Mouse (Mus musculus) megakaryocyte, adult 5-6 weeks (primary cell): ENCODE data around the gene Limd1. TPM values are rescaled to one million over a fixed set of nuclear protein-coding genes. Genes with fewer than 3 reads are reported as not detected.

Experiments used
- ATAC-seq: 2 replicates; pipeline ENCODE4 v1.8.0; 2016; ENCODE audit warnings: mild to moderate bottlenecking, inconsistent platforms; ENCODE audit not compliant: poor library complexity, severe bottlenecking
- total RNA-seq, 2 experiments: library from RNA; stranded (forward) in 1 of 2; stranded (reverse) in 1 of 2; fragments of 153-499, 151-499 nt in 1 of 2; fragments of 221-1000, 200-1000 nt in 1 of 2; gene quantifications; 2 replicates each; pipeline versions ENCODE4 v1.2.3 to v1.2.4; 2015 to 2017

The Limd1 gene
- total RNA-seq, 2 experiments from 2014 or later = 48.5 to 50.7 TPM

DNA sequence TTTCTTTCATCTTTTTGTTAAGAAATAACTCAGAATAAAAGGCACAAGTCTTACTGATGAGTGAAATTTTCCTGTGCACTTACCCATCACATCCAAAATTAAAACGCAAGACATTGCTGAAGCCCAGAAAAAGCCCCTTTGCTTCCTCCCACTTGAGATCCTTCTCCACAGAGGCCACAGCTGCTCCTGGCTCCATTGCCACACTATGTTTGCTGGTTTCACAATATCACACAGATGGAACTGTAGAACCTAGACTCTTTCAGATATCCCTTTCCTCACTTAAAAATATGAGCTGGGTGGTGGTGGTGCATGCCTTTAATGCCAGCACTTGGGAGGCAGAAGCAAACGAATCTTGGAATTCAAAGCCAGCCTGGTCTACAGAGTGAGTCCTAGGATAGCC is 34.0 kb downstream of the Limd1 start:
- ATAC-seq = no peak

DNA sequence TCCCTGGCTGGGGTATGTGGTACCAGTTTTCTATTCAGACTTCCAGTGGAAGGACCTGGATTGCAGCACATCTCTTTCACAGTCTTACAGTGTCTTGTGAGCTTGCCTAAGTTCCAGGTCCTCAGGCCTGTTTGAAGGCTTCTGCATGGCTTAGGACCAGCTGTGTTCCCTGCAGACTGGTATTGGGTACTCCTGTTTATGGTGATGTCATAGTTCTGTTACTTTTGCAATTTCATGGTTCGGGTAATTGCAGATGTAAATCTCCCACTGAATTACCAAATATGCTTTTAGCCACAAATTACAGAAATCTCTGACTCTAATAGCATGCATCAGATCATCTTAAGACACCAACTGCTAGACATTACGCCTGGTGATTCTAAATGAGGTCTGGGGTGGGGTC is 36.6 kb downstream of the Limd1 start:
- 0 out of 2 replicates have a peak, but pooled peaks have one; percentile 8 for ATAC-seq

DNA sequence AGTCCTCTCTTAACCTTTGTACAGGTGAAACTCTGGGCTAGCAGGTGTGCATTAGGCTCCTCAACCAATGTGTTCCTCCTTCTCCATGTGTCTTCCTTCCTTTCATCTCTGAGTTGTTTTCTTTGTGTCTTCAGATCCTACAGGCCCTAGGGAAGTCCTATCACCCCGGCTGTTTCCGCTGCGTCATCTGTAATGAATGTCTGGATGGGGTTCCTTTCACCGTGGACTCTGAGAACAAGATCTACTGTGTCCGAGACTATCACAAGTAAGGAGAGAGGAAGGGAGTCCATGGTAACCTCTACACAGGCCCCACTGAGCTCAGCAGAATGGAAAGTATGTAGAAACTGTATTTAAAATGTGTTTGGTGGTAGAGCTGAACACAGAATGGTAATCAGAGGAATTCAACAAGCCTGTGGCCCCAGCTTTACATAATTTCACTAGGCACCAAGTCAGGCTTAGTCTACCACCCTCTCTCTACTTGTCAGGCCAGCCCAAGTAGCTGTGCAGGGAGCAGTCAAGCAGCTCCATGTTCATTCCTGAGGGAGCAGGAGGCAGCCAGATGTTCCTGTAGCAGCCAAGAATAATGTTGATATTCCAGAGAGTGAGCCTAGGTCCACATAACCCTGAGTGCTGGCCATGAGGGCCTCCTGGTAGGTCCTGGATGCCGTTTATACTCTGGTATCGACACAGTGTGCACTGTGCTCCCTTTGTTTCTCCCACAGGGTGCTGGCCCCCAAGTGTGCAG is 38.3 kb downstream of the Limd1 start:
- ATAC-seq = no peak

DNA sequence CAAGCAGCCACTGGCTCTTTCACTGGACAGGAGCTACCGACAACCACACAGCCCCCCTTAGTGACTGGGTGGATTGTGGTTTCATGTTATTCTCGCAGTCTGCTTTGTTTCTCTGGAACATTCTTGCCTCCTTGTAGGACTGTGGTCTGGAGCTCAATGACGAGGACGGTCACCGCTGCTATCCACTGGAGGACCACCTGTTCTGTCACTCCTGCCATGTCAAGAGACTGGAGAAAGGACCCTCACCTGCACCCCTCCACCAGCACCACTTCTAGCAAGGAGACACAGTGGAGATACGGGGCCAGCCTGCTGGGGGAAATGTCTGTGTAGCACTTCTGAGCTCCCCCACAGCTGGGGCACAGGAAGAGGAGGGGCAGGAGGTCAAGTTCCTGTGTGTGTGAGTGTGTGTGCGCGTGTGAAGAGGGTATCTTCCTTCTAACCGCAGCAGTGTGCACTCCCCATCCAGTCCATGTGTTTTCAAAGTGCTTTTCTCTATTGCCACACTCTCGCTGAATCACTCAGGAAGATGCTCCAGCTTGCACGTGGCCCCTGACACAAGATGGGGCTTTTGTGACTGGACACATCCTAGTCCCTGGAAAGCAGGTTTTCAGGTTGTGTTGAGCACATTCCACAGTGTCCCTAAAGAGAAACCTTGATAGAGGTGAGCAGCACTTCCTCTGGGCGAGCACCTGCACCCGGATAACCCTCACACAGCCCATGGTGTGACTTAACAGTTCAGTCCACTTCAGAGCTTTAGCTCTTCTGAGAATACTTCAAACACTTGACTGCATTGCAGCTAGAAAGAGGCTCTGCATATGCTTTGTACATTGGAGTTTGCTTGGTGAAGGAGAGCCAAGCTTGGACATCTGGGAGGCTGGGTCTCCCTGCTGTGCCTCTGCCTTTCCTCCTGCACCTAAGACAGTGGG is 40.7 kb downstream of the Limd1 start:
- peak; percentile 60 for ATAC-seq

DNA sequence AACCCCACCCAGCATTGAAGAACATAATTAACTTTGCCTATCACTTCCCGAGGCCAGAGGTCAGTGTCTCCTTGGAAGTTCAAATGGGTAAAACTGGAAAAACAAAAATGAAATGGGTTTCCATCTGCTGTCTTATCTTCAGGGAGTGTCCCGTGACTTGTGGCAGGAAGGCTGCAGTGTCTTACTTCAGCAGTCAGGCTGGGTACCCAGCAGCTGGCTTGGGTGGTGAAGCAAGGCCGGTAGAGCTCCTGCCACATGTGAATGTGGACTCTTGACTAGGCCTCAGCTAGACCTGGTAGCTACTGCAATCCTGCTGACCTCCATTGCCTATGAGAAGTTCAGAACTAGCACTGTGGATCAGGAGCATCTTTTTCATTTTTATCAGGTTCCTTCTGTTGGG is 42.2 kb downstream of the Limd1 start:
- no peak for ATAC-seq

DNA sequence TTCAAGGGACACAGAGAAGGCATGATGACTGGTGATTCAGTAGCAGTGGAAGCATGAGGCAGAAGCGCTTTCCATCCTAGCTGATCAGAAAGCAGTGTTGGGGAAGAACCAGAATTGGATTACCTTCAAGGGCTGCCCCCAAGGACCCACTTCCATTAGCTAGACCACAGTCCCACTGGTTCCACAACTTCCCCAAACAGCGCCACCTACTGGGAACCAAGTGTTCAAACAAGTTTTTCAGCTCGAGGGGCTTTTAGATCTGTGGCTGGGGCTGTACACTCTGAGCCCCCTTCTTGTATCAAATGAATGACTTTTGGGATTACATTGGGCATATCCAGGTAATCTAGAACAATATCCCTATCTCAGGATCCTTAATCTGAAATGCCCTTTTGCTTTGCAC is 45.2 kb downstream of the Limd1 start:
- peak; percentile 49 for ATAC-seq

DNA sequence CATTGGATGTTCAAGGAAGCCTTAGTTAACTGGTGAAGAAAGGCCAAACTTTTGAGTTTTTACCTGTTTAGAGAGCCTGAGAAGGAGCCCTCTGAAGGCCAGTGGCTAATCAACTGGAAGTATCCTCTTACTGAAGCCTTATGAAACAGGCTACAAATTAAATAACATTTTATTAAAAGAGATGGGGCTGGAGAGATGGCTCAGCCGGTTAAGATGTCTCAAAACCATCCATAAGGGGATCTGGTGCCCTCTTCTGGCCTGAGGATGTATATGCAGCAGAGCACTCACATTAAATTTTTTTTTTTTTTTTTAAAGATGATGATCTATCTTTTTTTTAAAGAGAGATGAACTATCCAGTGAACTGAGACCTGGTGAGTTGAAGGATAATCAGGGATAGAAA is 46.6 kb downstream of the Limd1 start:
- ATAC-seq = 0 out of 2 replicates have a peak, but pooled peaks have one; percentile 11

DNA sequence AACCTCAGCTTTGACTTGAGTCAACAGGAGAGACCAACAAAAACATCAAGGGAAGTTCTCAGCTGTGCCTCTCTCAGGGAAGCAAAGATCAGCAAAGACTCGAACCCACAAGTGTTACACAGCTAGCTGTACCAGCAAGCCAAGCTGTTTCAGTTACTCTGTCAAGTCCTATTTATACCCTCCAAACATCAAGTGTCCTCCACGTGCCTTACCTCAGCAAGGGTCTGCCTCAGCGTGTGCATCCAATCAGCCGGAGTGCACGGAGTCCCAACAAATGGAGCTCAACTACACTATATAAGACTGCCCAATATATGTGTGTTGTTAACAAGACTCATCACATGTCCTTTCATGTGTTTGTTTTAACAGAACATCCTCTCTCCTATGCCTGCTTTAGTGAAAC is 48.0 kb downstream of the Limd1 start:
- no peak for ATAC-seq

DNA sequence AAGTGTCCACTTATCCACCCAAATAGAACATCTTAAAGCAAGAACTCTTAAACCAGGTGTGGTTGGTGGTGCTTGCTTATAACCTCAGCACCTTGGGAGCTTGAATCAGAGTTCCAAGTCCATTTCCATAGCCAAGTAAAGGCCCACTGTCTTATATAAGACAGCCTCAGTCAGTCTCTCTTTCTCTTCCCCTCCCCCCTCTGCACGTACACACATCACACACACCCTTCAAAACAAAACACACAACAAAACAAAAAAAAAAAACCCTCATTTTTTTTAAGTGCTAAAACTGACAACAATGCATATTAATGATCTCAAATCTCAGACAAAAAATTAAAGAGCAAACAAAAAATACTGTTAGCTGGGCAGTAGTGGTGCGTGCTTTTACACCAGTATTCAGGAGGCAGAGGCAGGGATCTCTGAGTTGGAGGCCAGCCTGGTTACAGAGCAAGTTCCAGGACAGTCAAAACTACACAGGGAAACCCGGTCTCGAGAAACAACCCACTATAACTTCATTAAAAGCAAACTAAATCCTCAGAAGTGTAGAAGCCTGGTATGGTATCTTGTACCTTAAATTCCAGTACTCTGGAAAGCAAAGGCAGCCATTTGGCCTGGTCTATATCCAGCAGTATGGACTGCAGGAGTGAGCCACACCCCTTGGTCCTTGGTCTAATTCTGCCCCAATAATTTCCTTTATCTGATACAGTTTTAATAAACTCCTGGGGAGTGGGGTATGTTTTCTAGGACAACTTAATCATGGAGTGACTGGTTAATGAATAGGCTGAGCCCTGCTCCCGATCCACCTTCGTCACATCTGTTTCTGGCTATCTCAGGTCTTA is 49.8 kb downstream of the Limd1 start:
- no peak for ATAC-seq

DNA sequence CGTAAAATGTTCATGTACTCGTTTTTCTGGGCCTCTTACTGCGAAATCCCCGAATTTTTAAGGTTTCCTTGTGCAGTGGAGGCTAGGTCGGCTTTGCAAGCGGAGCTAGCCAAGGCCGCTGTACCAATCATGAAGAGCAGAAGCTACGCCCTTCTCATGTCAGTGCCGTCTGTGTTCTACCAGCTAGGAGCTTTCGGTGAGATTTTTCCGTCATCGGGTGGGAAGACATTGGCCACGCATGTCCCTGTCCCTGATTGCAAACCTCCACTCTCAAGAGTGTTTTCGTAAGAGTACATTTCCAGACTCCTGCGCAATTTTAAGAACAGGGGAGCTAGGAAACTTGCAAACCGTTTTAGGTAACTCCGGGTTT is 50.4 kb downstream of the Limd1 start:
- peak; percentile 31 for ATAC-seq

DNA sequence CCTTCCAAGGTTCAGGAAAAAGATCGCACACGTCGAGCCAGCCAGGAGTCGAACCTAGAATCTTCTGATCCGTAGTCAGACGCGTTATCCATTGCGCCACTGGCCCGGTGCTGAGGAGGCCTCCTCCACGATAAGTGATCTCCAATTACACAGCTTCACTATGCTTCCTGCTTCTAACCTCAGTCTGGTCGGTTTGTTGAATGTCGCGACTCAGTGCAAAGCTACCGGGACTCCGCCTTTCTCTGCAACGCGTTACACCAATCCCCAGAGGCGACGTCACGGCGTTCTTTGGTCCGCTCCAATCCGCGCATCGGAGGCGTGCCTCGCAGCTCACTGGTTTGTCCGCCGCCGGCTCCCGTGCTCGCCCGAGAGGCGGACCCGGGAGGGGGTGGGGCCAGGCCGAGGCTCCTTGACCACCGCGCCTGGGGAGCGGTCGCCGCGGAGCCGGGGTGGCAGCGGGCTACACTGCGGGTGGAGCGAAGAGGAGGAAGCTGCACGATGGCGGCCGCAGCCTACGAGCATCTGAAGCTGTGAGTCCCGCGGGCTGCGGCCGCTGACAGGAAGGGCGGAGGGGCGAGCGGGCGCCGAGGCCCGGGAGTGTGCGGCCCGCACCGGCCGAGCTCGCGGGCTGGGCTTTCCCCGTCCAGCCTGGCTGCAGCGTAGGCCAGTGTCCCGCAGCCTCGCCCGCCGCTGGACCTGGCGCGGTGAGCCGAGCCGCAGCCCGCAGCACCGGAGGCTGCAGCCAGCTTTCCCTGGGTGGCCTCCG is 51.1 kb downstream of the Limd1 start, which contains the start of gene Sacm1l:
Gene Sacm1l, plus strand, starts transcription at position 368 of the 766 bp plus-strand sequence.
- ATAC-seq = peak; percentile 86

DNA sequence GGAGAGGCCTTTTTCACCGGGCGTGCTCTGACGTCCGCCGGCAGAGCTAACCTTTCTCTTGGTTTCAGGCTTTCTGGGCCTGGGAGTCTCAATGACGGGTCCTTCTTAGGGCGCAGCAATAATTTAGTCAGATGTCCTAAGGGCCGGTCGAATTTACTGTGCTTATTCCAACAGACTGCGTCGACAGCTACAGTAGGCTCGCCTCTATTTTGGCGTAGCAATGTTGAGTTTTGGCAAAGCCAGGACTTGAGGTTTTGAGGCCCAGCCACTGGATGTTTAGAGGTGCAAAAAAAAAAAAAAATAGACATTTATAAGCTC is 51.6 kb downstream of the Limd1 start:
- no peak for ATAC-seq

DNA sequence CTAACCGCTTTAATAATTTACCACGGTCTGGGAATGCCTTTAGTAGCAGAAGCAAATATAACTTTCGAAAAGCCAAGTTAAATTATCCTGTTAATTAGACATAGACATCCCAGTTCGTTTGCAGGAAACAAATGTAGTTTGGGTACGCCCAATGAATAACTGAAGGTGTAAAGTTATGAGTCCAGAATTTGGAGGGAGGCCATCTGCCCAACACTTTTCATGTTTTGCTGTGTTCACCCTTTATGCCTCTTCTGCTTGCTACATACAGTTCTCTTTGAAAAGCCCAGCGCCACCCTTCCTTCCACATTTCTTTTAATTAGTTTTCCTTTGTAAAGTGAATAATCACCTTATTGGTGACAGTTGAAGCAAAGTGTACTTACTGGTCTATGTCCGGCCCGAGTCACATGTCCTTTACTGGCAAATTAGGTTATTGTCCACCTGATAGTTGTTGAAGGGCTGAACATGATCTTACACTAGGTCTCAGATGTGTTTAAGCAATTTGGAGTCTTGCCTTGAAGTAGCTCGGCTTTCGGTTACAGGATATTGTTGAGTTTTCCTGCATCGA is 52.1 kb downstream of the Limd1 start:
- ATAC-seq = no peak

DNA sequence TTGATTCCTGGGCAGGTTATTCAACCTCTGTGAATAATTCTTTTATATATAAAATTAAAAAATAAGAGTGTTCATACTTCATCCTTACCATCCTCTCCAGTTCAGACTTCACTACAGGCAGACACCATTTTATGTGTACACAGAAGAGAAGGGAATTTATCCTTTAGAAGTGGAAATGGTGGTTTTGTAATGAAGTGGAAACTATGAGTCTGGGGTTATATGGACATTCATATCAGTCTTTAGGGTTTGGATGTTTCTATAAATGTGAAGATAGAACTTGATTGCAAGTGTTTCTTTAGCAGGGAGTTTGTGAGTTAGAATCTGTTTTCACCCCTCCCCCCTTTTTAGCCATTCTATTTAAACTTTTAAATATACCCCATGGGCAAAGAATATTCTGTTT is 52.7 kb downstream of the Limd1 start:
- ATAC-seq = no peak

DNA sequence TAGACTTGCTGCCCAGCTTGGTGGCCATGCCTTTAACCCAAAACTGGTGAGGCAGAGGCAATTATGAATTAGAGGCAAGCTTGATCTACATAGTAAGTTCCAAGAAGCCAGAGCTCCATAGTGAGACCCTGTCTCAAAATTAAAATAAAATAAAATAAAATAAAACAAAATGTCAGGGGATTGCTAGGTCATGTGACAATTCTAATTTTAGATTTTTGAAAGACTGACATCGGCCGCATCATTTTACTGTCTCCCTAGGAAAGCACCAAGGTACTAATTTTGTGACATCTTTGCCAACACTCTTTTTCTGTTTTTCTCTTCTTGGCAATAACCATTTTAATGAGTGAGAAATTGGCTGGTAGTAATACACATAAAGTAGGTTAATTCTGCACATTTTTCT is 58.1 kb downstream of the Limd1 start:
- no peak for ATAC-seq

DNA sequence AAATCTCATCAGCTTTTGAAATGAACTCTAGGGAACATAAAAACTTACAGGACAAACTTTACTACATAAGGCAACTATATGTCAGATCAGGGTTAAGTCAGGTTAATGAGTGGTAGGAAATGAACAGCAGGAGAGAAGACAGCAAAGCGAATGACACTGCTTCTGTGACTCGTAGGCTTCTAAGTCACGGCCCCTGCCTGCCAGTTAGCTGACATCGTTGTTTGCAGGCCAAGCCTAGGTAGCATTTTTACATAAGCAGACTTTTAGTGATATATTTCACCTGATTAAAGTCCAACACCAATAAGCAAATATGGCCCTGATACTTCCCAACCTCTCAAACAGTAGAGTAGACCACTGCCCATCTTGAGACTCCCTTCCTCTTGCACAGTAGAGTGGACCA is 59.7 kb downstream of the Limd1 start:
- no peak for ATAC-seq

DNA sequence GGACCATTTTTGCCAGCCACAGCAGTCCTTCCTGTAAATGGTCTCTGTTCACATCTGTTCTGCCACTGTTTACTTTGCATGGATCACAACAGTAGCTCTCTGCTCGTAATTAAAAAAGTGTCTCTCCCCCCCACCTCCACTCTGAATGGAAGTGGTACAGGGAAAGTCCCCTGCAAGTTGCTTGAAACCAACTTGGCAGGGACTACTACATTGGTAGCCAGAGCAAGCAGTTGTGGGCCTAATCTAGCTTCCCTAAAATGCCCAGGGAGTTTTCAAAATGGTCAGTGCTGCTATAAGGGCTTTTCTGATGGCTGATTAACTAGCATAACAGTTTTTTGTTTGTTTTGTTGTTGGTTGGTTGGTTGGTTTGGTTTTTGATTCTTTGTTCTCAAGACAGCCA is 60.6 kb downstream of the Limd1 start:
- ATAC-seq = no peak

DNA sequence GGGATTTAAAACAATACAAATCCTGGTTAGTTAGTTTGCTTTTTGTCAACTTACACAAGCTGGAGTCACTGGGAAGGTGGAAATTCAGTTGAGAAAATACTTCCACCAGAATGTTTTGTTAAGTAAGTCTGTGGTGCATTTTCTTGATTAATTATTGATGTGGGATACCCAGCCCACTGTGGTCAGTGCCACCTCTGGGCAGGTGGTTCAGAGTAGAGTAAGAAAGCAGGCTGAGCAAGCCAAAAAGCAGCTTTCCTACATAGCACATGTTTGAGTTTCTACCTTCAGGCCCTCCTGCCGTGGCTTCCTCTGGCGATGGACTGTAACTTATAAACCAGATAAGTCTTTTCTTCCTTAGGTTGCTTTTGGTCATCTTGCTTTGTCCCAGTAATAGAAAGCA is 61.3 kb downstream of the Limd1 start:
- no peak for ATAC-seq

DNA sequence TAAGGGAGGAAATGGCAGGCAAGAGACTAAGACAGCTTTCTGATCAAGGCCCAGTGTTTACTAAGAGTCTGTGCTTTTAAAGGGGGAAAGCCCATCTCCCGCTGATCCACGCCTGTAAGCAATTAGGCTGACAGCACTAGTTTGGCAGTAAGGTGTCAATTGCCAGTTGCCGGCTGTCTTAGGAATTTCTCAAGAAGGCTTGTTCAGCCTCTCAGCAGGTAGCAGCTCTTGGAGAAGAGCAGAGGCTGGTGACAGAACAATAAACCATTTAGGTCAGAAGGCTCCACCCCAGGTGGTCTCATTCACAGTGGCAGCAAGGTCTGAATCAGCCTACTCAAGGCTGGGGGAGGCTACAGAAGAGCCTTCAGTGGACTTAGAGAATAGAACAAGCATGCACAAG is 76.1 kb downstream of the Limd1 start:
- no peak for ATAC-seq
